Mouse (Mus musculus) midbrain, embryonic 16.5 days (tissue): ENCODE data around the gene Zfp788. TPM values are rescaled to one million over a fixed set of nuclear protein-coding genes. Genes with fewer than 3 reads are reported as not detected.
"Not testable (repeated sequence)": the region's sequence is repeated elsewhere in the genome, so short reads cannot be mapped to it uniquely, and the experiment has no call there.

Experiments
- ATAC-seq: fragments of 200-750 bp; cut with Nextera tagmentation; 2 replicates; pipeline ENCODE4 v1.8.0; 2017; ENCODE audit warnings: moderate TSS enrichment
- H3K27ac ChIP-seq: fragments of 300-500 bp; sonication (generic); 2 replicates; pipeline ENCODE4 v1.5.1; 2014; ENCODE audit warnings: mild to moderate bottlenecking, low read length, mixed read lengths
- H3K27me3 ChIP-seq: fragments of 300-500 bp; sonication (generic); 2 replicates; pipeline ENCODE4 v1.6.1; 2014; ENCODE audit warnings: low read depth, low read length, mixed read lengths; ENCODE audit not compliant: control insufficient read depth, insufficient read depth
- H3K36me3 ChIP-seq: fragments of 300-500 bp; sonication (generic); 2 replicates; pipeline ENCODE4 v1.6.1; 2014; ENCODE audit warnings: mild to moderate bottlenecking, low read length, moderate library complexity, mixed read lengths; ENCODE audit not compliant: control insufficient read depth, insufficient read depth
- H3K4me1 ChIP-seq: fragments of 300-500 bp; sonication (generic); 2 replicates; pipeline ENCODE4 v1.6.1; 2014; ENCODE audit warnings: mild to moderate bottlenecking, low read length, mixed read lengths; ENCODE audit not compliant: control insufficient read depth, insufficient read depth
- H3K4me2 ChIP-seq: fragments of 300-500 bp; sonication (generic); 2 replicates; pipeline ENCODE4 v1.6.1; 2014; ENCODE audit warnings: mild to moderate bottlenecking, low read length, mixed read lengths
- H3K4me3 ChIP-seq: fragments of 300-500 bp; sonication (generic); 2 replicates; pipeline ENCODE4 v1.5.1; 2014; ENCODE audit warnings: low read depth, mild to moderate bottlenecking, low read length, moderate library complexity, mixed read lengths
- H3K9ac ChIP-seq: fragments of 300-500 bp; sonication (generic); 2 replicates; pipeline ENCODE4 v1.6.1; 2014; ENCODE audit warnings: low read depth, low read length, mixed read lengths
- H3K9me3 ChIP-seq: fragments of 300-500 bp; sonication (generic); replicated peaks from 2 replicates; pipeline ENCODE4 v1.6.1; 2014; ENCODE audit warnings: mild to moderate bottlenecking, low read length, mixed read lengths; ENCODE audit not compliant: control insufficient read depth, poor library complexity, severe bottlenecking
- WGBS: fragments of 180-500 bp; shearing (Covaris S2); extraction: QIAGEN DNeasy Blood & Tissue Kit; methylation state at CpG from one replicate; pipeline ENCODE4 v1.1.7; 2014; 5-methylcytosine and 5-hydroxymethylcytosine counted together
- polyA plus RNA-seq: library from polyadenylated mRNA; unstranded; fragments of >200 nt; fragmentation: Nextera tagmentation; extraction: Ambion mirVana; gene quantifications from 2 replicates; pipeline ENCODE4 v1.2.1, GENCODE M21; 2015

Gene Zfp788
- 25.0 and 25.5 TPM in 2 replicates for polyA plus RNA-seq

DNA sequence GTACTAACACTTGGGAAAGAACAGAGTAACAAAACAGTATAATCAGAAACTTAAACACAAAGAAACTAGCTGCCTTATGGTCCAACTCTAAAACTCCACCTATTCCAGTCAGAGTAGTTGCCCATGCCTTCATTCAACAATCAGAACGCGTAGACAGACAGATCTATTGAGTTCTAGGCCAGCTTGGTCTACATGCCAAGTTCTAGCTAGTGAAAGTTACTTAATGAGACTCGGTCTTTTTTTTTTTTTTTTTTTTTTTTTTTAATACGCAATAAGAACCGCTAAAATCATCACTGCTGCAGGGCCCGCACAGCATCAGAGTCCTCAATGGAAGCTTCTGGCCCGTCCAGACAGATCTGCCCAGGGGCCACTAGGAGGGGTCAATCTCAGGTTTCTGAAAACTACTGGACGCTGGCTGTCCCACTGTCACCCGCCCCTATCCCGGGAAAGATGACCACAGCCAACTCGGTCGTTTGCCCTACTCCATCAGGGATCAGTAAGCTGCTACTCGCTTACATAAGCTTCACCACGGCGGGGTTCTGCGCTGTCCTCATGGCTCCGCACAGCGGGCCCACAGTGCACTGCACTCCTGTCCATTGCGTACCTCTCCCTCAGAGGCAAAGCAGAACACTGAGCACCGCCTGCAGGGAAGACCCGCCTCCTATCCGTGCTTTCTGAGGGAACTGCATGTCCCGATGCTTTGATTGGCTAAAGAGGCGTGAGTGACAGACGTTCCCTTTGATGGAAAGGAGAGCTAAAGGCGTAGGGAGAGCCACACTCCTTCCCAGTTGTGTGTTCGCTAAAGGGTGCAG, at the start of gene Zfp788:
TSS of gene Zfp788 (plus strand) at position 795 of the 812 bp plus-strand sequence.
- peak within 1 kb of the TSS; percentile 82 for H3K9ac ChIP-seq
- peak; percentile 97 for ATAC-seq
- H3K9me3 ChIP-seq: 0 out of 2 replicates have a peak, but pooled peaks cover 4% of the 10 kb centered on the region
- WGBS: under 1% methylated on average over 27 of the region's 27 CpGs
- peak within 1 kb of the TSS; percentile 93 for H3K27ac ChIP-seq
- H3K36me3 ChIP-seq: peaks cover 29% of the 10 kb centered on the region
- peak within 1 kb of the TSS; percentile 70 for H3K4me3 ChIP-seq
- no peaks in the 10 kb centered on the region for H3K27me3 ChIP-seq
- H3K4me2 ChIP-seq: peak within 1 kb of the TSS; percentile 75
- H3K4me1 ChIP-seq: peaks cover 8% of the 10 kb centered on the region

- not testable (repeated sequence) for H3K4me3 ChIP-seq, H3K4me2 ChIP-seq, H3K27ac ChIP-seq, H3K4me1 ChIP-seq, H3K36me3 ChIP-seq, H3K9ac ChIP-seq, H3K9me3 ChIP-seq, ATAC-seq, H3K27me3 ChIP-seq
Measured at GRCm38 (mm10) chr7:41587831-41588230, 45.2 kb upstream of the Zfp788 start.

GRCm38 (mm10) chr7:41598615-41599014, 34.4 kb upstream of the Zfp788 start:
- peak overlapping the region; percentile 73 for H3K27ac ChIP-seq
- peak overlapping the region; percentile 61 for H3K4me2 ChIP-seq
- 56% methylated on average over 5 of the region's 5 CpGs for WGBS
- ATAC-seq: peak; percentile 43
- peaks cover 16% of the 10 kb centered on the region for H3K4me1 ChIP-seq
- H3K36me3 ChIP-seq: no peaks in the 10 kb centered on the region
- H3K27me3 ChIP-seq: no peaks in the 10 kb centered on the region
- H3K9me3 ChIP-seq: no peaks in the 10 kb centered on the region
- peak overlapping the region; percentile 68; the same call in 1 of the 2 replicates for H3K9ac ChIP-seq
- H3K4me3 ChIP-seq: peak overlapping the region; percentile 68

DNA sequence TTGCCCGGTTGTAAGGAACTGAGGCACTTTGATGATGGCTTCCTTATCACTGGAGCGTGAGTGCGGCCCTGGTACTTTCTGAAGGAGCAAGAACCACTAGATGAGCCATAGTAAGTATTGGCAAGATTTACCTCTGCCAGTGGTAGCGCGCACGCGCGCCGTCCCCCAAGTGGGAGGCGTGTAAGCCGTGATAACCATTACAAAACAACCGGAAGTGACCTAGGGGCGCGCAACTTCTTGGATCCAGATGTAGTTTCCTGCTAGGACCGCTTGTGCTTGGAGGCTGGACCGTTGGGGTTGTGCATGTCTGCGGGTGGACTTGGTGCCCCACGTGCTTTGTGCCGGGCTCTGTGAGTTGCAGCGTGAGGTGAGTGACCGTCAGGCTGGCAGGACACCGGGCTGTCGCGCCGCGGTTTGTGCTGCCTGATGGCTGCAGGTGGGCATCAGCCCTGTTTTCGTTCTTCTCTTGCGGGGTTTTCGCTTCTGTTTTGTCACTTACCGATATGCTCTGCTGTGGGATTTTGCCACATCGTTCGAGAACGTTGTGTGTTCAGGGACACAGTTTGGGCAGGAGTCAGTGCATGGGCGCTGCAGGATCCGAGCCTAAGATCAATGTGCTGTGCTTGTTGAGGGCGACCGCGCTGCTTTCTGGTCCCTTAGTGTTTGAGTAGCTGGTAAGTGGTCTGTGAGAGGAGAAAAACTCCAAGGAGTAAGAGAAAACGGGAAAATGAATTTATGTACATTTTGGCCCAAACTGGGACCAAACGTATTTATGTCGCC, 33.8 kb upstream of the Zfp788 start, which contains the start of gene 2610021A01Rik:
TSS of gene 2610021A01Rik (plus strand) at position 197 of the 780 bp plus-strand sequence.
- WGBS: under 1% methylated on average over 41 of the region's 41 CpGs
- Histone ChIP-seq H3K4me3 (peak within 1 kb of the TSS; percentile 68), H3K4me2 (peak within 1 kb of the TSS; percentile 83), H3K27me3 (no peaks in the 10 kb centered on the region), H3K27ac (peak within 1 kb of the TSS; percentile 73), H3K36me3 (no peaks in the 10 kb centered on the region), H3K9ac (peak within 1 kb of the TSS; percentile 75), H3K9me3 (no peaks in the 10 kb centered on the region), H3K4me1 (peaks cover 16% of the 10 kb centered on the region)
- ATAC-seq: peak; percentile 99

DNA sequence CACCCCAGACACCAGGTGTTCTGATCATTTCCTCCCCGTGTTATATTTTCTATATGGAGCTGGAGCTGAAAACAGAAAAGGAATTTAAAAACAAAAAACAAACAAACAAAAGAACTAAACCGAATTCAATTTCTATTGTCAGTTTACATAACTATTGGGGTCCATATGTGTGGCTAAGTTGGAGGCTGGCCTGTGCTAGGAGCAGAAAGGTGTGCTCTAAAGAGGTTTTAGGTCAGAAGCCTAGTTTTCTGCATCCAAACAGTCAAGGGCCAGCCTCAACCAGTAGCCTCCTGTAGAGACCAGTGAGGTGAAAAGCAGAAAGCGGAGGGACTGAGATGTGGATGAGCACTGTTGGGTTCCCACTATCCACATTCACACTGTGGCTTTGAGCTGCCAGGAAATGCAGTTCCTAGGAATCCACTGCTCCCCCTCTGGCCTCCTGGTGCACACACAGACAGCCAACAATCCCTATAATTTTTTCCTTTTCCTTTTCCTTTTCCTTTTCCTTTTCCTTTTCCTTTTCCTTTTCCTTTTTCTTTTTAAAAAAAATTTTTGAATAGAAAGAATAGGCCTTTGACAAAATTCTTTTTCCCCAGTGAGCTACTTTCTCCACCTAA, 33.0 kb upstream of the Zfp788 start:
- 8% methylated on average over 2 of the region's 3 CpGs for WGBS
- no peak for ATAC-seq
- H3K36me3 ChIP-seq: no peaks in the 10 kb centered on the region
- peak overlapping the region; percentile 68 for H3K4me3 ChIP-seq
- no peaks in the 10 kb centered on the region for H3K27me3 ChIP-seq
- H3K9ac ChIP-seq: peak overlapping the region; percentile 75
- H3K9me3 ChIP-seq: no peaks in the 10 kb centered on the region
- H3K4me2 ChIP-seq: peak overlapping the region; percentile 83
- H3K27ac ChIP-seq: no peak overlapping the region
- peaks cover 16% of the 10 kb centered on the region for H3K4me1 ChIP-seq

GRCm38 (mm10) chr7:41611654-41612053, 21.3 kb upstream of the Zfp788 start:
- 87% methylated on average over 3 of the region's 3 CpGs for WGBS
- no peak overlapping the region for H3K4me3 ChIP-seq
- H3K4me2 ChIP-seq: no peak overlapping the region
- H3K27me3 ChIP-seq: no peaks in the 10 kb centered on the region
- H3K9ac ChIP-seq: no peak overlapping the region
- H3K27ac ChIP-seq: no peak overlapping the region
- H3K36me3 ChIP-seq: peaks cover 7% of the 10 kb centered on the region
- no peak for ATAC-seq
- no peaks in the 10 kb centered on the region for H3K4me1 ChIP-seq
- no peaks in the 10 kb centered on the region for H3K9me3 ChIP-seq

DNA sequence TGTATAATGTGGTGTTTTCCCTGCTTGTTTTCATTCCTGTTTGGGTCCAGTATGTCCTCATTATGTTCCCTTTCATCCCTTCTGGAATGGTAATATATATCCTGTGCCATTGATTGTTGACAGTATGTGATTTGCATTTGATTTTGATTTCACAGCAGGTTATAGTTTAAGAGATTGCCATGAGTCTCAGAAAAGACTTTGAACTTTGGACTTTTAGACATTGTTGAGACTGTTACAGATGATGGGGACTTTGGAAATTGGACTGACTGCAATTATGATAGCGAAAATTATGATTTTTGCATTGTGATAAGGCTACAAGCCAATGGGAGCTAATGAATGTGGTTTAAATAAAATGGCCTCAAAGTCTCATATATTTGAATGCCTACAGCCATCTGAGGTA, 16.8 kb upstream of the Zfp788 start:
- H3K9me3 ChIP-seq, H3K4me2 ChIP-seq, H3K9ac ChIP-seq, H3K27me3 ChIP-seq, H3K27ac ChIP-seq, H3K4me3 ChIP-seq, H3K4me1 ChIP-seq, ATAC-seq: not testable (repeated sequence)
- WGBS: 98% methylated on average over 1 of the region's 1 CpGs
- H3K36me3 ChIP-seq: peaks cover 15% of the 10 kb centered on the region

GRCm38 (mm10) chr7:41633221-41633984, 400 bp downstream of the Zfp788 start:
- peak overlapping the region; percentile 70 for H3K4me3 ChIP-seq
- H3K36me3 ChIP-seq: peaks cover 30% of the 10 kb centered on the region
- H3K9ac ChIP-seq: peak overlapping the region; percentile 82
- H3K9me3 ChIP-seq: peaks cover 4% of the 10 kb centered on the region; the same call in 1 of the 2 replicates
- WGBS: under 1% methylated on average over 26 of the region's 26 CpGs
- peak overlapping the region; percentile 75 for H3K4me2 ChIP-seq
- H3K27me3 ChIP-seq: no peaks in the 10 kb centered on the region
- peaks cover 8% of the 10 kb centered on the region for H3K4me1 ChIP-seq
- H3K27ac ChIP-seq: peak overlapping the region; percentile 93
- peak; percentile 98 for ATAC-seq
